Mouse (Mus musculus): ENCODE measurements around the gene Tshr.
"Not testable (repeated sequence)": the region's sequence is repeated elsewhere in the genome, so short reads cannot be mapped to it uniquely, and the experiment has no call there.

Tshr gene

DNA sequence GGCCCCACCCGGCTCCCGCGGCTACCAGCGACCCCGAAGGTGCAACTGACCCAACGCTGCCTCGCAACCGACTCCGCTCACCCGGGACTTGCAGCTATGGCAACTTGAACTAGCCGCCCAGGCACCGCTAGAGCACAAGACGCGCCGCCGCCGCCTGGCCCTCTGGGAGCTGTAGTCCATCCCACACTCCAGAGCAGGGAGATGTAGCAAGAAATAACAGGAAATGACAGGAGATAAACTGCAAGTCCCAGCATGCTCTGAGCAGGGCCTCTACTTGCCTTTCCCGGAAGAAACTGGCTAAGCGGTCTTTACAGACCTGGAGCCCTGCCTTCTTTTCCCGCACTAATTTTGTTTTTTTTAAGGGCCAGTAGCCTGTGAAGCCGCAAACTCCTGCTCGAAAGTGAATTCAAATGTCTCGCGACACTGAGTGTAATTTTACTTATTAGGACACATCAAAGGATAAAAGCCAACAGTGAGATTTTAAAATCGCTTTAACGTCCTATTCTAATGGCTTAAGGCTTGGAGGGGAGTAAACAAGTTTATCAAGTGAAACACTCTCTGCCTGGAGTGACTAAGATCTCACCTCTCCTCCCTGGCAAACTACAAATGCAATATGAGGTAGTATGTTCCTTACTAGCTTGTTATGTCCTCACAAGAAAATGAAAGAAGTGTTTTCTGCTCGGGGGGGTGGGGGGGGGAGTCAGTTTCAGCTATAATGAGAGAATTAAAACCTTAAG lies at the start of gene Tshr, which contains the start of gene Cep128:
TSS of gene Tshr (plus strand) at position 283 of the 737 bp plus-strand sequence.
TSS of gene Cep128 (minus strand) at position 129 of the 737 bp plus-strand sequence.
- peak; percentile 86 for DNase-seq (ENCODE audit: low spot score)

DNA sequence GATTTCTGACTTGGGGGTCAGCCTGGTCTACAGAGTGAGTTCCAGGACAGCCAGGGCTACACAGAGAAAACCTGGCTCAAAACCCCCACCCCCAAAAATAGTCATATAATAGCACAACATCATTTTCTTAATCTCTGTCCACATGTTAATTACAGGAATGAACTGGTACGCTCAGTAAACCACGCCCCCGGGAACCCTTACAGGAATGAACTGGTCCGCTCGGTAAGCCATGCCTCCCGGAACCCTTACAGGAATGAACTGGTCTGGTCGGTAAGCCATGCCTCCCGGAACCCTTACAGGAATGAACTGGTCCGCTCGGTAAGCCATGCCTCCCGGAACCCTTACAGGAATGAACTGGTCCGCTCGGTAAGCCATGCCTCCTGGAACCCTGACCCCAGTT lies 45.7 kb upstream of the Tshr start:
- not testable (repeated sequence) for DNase-seq (ENCODE audit: low spot score)

DNA sequence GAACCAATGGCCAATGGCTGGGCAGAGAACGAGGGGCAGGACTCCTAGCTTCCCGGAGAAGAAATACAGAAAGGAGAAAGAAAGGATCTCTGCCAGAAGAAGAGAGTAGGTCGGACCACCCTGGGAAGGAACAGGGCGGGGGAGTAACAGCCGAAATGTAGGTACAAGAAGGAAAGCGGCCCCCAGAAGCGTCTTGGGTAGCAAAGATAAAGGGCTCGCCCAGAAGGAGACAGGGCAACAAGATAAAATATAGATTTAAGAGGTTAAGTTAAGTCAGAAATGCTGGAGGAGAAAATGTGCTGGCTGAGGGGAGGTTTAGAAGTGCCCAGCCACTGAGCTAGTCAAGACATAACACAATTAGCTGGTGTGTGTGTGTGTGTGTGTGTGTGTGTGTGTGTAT lies 30.6 kb upstream of the Tshr start:
- no peak for DNase-seq (ENCODE audit: low spot score)

DNA sequence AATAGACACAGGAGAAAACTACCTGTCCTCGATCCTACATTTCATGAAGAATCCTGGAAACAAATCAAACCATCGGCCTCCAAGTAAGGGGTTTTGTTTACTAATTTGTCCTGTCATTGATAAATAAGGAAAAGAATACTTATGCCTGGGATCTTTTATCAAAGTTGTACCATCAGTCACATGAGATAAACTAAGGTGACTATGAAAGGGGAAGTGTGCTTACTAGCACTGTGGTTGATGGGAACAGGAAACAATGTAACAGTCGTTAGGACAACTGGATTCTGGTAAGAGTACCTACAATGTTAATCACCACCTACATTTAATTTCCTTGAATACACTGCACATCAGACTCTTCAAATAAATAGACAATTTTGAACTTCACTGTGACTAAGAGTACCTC lies 15.2 kb upstream of the Tshr start:
- no peak for DNase-seq (ENCODE audit: low spot score)

DNA sequence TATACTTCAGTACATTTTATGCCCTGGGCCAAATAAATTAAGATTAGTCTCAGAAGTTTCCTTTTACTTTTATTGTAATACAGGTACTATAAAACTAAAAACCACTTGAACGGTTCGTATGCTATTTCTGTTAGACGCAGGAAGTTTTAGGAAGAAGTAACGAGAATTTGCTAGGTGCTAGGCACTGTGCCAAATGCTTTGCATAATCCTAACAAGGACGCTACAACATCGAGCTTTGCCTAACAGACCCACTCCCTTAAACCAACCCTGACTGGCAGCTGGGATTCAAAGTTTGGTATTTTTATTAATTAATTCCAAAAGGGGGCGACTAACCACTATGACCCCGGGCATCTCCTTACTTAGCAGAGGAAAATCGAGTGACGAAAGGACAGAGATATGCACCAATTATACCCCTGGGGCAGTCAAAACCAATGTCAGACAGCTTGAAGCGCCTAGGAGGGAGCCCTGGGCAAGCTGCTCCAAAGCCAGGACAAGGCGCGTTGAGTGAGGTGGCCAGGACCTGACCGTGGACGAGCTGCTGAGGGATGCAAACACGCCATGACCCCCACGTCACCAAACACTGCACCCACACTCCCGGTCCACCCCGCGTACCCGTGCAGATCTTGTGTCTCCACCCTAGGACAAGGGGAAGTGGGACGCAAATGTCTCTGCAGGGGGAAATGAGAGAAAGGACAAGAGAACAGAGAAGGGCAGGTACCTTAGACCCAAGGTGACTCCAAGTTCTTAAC lies 673 bp upstream of the Tshr start:
- DNase-seq (ENCODE audit: low spot score) = no peak

DNA sequence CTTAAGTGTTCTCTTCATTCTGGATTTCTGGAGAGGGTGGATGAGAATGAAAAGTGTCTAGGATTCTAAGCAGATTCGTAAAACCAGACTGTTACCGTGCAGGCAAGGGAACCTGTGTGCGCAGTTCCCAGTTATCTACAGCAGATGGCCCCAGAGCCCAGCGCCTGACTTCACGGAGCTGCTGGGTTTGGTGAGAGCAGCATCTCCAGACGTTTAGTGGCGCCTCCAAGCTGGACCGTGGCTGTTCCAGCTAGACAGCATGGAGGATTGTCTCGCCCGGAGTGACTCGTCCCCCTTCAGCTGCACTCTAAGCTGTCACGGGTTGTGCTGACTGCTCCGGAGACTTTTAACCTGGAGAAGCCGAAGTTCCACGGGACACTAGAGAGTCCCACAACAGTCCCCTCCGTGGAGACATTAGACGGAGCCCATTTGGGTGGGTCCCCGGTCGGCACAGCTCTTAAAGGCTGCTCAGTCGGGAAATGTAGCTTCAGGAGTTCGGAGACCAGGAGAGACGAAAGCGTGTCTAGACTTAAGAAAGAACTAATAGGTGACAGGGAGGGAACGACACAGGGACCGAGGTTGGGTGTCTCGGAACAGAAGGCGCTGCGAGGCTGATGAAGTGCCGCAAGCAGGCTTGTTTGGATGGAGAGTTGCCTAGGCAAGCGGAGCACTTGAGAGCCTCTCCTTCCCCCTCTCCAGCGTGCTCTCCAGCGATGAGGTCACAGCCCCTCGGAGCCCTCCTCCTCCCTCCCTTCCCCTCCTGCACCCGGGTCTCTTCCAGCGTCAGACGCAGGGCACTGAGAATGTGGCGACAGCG lies 16.1 kb downstream of the Tshr start:
- DNase-seq (ENCODE audit: low spot score) = peak; percentile 40

DNA sequence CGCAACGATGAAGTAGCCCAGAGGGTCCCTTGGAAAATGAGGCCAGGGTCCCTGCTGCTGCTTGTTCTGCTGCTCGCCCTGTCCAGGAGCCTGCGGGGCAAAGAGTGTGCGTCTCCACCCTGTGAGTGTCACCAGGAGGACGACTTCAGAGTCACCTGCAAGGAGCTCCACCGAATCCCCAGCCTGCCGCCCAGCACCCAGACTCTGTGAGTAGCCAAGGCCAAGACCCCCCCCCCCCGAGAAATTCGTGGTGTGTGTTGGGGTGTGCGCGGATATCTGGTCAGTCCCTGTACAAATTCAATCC lies 16.6 kb downstream of the Tshr start:
- no peak for DNase-seq (ENCODE audit: low spot score)

DNA sequence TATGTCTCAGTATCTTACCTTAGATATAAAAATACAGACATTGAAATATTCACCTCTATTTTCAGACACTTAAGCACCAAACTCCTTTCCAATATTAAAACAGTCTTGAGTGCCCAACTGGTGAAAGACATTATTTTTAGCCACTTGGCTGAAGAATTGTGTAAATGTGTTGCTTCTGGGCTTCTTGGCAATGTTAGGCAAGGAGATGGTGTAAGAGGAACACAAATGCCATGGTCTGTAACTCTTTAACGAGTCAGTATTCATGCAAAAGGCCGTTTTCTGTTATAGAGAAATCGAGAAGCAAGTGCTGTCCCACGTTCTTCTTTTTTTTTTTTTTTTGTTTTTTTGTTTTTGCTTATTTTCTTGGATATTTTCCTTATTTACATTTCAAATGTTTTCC lies 25.9 kb downstream of the Tshr start:
- DNase-seq (ENCODE audit: low spot score) = no peak

DNA sequence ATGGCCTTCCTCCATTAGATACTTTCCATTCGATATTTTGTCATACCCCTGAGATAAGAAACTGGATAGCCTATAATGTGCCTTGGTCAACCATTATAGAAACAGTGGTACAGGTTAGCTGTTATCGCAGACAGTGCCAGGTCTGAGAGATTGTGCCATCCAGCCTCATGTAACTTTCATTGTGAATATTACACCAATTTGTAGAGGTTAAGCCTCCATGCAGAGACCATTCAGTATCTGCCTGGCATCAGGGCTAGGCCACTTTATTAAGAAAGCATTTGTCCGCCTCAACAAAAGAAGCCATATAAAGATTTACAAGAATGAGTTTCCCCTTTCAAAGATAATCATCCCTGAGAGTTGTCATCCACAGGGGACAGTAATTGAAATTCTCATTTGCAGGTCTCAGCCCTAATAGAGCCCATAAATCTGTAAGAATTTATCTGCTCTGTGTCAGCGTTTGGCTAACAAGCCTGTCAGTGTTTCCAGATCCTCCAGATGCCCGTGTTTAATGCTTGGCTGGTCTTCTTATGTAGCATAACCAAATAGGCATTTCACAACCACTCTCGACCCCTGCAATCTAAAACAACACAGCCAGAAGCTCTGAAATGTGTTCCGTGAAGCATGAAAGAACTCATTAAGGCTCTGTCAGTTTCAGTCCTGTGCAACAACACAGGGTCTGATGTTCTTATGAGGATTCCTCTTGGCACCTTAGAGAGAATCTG lies 28.3 kb downstream of the Tshr start:
- DNase-seq (ENCODE audit: low spot score) = no peak

DNA sequence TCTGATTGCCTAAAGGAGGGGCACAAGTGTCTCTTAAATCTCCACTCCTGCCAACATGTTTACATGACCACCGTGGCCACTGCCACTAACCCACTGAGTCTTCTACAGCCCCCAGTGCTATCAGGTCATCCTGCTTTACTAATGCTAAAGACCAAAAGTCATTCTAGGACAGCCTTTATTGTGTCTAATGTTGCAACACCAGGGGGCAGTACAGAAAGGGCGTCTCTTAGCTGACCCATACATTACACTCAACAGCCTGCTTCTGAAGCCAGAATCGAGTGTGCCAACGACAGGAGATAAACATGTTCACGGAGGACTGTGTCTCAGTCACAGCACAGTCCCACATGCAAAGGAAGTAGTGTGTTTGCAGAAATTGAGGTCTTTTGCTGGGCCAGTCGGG lies 30.7 kb downstream of the Tshr start:
- no peak for DNase-seq (ENCODE audit: low spot score)

DNA sequence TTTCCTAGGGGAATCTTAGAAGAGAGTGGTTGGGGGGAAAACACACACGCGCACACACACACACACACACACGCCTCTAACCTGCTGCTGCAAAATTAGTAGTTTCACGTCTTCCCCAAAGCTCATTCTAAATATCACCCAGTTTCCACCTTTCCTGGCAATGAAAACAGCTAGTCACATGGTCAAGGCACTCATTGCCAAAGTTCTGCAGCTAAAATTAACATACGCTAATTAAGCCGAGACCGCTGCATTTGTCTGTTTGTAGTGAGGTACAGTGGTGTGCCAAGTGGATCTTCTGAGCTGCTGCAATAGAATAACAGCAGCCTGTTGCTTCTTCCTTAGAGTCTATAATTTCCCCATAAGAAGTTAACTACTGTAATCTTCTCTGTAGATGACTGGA lies 32.5 kb downstream of the Tshr start:
- DNase-seq (ENCODE audit: low spot score) = no peak

DNA sequence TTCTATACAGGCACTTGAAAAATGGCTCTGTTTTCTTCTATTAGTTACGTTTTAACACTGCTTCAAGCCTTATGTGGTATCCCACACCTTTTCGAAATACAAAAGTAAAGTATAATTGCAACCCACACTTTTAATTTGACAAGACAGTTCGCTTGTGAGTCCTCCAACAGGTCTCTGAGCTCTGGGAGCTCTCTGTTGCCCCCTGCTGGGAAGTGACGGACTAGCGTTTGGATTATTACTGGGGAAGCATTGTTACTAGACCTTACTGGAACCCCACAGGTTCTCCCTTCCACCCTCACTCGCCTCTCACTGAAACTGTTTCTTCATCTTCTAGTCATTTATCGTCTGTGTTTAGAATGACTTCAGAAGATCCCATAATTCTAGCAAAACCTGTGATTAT lies 34.4 kb downstream of the Tshr start:
- DNase-seq (ENCODE audit: low spot score) = no peak

DNA sequence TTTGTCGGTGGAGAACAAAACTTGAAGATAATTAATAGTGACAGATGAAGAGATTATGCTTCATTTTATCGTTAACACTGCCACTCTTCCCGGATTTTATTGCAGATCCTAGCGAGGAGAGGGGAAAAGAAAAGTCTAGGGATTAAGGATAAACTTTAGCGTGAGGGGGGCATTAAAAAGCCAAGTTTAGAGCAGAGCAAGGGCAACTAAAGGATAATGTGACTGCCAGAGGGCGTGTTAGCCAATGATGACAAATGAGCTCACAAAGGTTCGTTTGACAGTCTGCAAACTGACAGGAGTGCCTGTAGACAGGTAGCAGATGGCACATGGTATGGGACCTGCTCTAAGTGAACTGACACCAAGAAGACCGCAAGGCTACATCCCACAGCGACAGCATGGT lies 36.9 kb downstream of the Tshr start:
- DNase-seq (ENCODE audit: low spot score) = no peak

DNA sequence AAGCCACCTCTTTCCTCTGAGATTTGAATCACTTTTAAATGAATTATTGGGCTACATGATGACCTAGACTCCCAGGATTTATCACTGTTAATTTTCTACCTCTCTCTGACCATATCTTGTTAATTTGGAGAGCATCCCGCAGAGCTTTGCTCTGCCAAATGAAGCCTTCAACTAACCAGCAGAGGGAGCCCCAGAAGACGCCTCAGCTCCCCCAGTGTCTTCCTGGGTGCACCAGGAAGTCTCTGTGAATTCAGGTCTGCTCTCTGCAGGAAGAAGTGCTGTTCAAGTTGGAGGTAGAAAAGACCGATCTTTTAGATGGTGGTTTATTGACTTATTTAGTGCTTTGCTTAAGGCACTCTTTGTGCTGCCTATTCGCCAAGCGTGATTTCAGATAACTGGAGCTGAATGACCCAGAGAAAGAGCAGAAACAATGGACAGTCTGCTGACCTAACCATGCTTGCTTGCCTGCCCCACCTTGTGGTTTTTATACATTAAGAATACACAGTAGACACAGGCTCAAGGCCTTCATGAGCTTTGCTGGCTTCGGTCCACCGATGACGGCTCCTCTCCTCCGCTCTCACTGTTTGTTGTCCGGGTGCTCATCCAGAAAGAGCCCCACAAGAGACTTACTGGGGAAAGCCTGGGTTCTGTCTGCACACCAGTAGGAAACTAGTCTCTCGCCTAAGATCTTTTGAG lies 38.9 kb downstream of the Tshr start:
- peak; percentile 24 for DNase-seq (ENCODE audit: low spot score)

DNA sequence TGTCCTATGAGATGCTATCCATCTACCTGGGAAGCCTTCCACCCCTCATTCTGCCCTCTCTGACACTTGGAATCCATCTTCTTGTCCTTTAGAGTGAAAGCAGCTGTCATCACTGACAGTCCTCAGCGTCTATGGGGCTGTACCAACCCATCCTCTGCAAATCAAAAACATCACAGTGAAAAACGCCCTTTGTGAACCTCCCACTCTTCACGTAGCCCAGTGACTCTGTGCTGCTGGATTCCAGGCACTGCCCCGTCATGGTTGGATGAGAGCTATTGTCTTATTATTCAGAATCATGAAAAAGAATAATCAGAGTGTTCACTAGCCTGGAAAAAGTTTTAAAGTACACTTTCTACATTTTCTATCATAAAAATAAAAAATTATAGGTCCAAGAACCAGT lies 42.1 kb downstream of the Tshr start:
- DNase-seq (ENCODE audit: low spot score) = no peak

DNA sequence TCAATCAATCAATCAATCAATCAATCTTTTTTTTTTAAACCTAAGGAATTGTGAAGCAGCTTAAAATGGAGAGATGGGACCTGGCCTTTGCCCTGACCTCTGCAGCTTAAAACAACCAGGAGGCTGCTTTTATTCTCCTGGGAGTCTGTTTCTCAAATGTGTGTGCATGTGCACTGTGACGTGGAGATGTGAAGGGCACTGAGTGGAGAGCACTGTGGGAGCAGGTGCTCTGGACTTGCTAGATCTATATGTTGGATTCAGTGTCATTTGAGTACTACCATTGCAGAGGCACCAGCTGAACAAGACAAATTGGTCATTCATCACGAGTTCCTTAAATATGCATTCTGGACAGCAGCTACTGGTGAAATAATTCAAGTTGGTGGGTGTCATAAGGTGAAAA lies 42.8 kb downstream of the Tshr start:
- no peak for DNase-seq (ENCODE audit: low spot score)

DNA sequence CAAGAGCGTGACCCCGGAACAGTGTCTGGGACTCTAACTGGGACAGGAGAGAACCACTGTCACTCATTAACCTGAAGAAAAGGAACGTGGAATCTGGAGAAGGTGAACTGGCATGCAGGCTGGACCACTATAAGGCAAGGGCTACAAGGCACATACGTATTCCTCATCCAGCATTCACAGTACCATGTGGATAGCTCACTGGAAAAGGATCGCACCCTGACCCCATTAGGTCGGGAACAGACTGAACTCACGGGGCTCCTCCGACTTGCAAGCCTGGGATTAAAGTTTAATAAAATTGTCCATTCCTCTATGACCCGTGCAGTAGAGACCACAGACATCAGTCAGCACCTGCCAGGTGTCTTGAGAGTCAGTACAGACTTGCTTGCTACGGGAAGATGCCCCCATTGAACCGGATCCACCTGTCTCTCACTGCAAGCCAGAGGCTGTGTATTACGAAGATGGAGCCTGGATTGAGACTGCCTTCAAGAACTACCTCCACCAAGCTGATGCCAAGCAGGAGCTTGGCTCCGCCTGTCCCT lies 97.9 kb downstream of the Tshr start:
- no peak for DNase-seq (ENCODE audit: low spot score)

DNA sequence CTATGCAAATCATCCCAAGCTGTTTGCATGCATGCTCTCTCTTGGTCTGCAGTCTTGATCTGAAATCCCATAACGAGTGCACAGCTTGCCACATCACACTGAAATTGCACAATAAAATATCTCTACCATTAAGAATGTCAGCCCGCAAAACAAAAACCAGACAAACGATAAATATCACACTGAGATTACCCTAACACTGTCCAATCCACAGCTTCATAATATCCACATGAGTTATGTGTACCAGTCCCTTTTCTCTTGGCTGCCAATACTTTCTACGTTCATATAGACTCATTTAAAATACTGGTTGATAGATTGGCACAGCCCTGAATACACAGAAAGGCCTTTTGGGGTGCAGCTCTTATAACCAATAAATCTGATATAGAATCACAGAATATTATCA lies 102.0 kb downstream of the Tshr start:
- DNase-seq (ENCODE audit: low spot score) = no peak

DNA sequence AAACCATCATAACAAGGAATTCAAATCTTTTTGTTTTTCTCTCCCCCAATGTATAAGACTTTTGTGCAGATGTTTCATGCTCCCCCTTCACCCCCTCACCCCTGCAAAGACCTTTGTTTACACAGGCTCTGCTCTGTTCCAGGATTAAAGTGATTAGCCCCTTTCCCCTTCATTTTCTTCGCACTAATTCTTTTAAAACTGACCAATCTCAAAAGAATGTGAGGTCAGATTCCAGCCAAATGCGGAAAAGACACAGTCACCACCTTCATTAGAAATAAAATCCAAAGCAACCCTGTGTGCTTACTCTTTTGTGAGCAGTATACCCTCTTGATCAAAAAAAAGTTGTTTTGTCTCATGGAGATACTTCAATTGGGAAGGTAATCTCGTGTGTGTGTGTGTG lies 104.0 kb downstream of the Tshr start:
- no peak for DNase-seq (ENCODE audit: low spot score)

DNA sequence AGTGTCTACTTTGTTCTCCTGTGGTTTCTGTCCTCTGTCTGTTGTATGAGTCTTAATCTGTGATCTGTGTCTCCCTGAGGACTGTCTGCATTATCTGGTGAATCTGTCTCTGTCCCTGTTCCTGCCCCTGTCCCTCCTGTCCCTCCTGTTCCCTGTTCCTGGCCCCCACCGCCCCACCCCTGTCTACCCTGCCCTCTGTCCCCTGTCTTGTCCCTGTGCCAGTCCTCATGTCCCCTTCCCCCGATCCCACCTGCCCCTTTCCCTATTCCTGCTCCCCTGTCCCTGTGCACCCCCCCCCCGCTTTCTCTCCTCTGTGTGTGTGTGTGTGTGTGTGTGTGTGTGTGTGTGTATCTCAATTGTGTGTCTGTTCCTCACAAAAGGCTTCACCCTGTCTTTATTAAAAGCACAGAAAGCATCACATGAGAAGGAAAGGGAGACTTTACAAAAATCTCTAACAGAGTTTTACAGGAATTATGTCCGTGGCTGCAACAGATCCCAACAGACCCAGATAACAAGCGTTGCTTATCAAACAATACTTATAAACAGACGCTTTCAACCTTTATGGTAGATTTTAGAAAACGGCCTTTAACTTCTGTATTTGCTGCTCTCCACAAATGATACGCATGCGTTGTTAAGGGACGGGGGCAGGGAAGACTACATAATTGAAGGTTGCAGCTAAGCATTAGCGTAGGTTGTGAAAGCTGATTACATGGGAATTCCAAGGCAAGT lies 111.3 kb downstream of the Tshr start:
- no peak for DNase-seq (ENCODE audit: low spot score)

DNA sequence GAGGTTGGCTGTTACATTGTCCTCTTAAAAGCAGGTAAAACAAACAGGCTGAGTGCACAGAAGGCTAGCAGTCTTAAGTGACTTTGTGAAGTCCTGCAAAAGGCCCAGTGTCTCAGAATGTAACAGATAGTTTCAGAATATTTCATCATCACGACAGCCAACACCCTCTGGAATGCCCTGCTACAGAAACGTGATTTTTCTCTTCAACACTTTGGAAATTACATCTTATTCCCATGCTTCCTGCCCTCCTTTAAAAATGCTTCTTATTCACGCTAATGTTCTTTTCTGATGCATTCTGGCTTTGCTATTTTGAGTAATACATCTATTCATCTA lies 111.8 kb downstream of the Tshr start:
- DNase-seq (ENCODE audit: low spot score) = no peak
